Mouse (Mus musculus): ENCODE measurements around the gene Wdr13. TPM values are rescaled to one million over a fixed set of nuclear protein-coding genes. Genes with fewer than 3 reads are reported as not detected.

Wdr13 gene
- polyA plus RNA-seq, 1 experiment from 2014 or later, result 63.7 TPM

Other genes starting within 250 kb of the Wdr13 start
- gene Slc35a2, start 248.9 kb downstream of the Wdr13 start, polyA plus RNA-seq (2014; fragmentation: Nextera tagmentation; extraction: Ambion mirVana), result 23.6 and 25.1 TPM in 2 replicates
- gene Pqbp1, start 233.6 kb downstream of the Wdr13 start, polyA plus RNA-seq (2014; fragmentation: Nextera tagmentation; extraction: Ambion mirVana), result 184 and 191 TPM in 2 replicates
- 146 and 167 TPM in 2 replicates for gene Timm17b, start 233.5 kb downstream of the Wdr13 start, polyA plus RNA-seq (2014; fragmentation: Nextera tagmentation; extraction: Ambion mirVana)
- gene Gm10491, start 225.1 kb downstream of the Wdr13 start, polyA plus RNA-seq (2014; fragmentation: Nextera tagmentation; extraction: Ambion mirVana), result not detected in 2 replicates
- gene Gm10490, start 223.3 kb downstream of the Wdr13 start, polyA plus RNA-seq (2014; fragmentation: Nextera tagmentation; extraction: Ambion mirVana), result not detected in 2 replicates
- gene Pcsk1n, start 213.1 kb downstream of the Wdr13 start, polyA plus RNA-seq (2014; fragmentation: Nextera tagmentation; extraction: Ambion mirVana), result 245 and 258 TPM in 2 replicates
- gene Eras, start 204.3 kb downstream of the Wdr13 start, polyA plus RNA-seq (2014; fragmentation: Nextera tagmentation; extraction: Ambion mirVana), result not detected in 2 replicates
- gene Hdac6, start 185.0 kb downstream of the Wdr13 start, polyA plus RNA-seq (2014; fragmentation: Nextera tagmentation; extraction: Ambion mirVana), result 56.8 and 59.1 TPM in 2 replicates
- not detected in 2 replicates for gene Gata1, start 154.8 kb downstream of the Wdr13 start, polyA plus RNA-seq (2014; fragmentation: Nextera tagmentation; extraction: Ambion mirVana)
- 0.43 and 1.2 TPM in 2 replicates for gene Glod5, start 114.4 kb downstream of the Wdr13 start, polyA plus RNA-seq (2014; fragmentation: Nextera tagmentation; extraction: Ambion mirVana)
- 37.2 and 38.2 TPM in 2 replicates for gene Suv39h1, start 58.1 kb downstream of the Wdr13 start, polyA plus RNA-seq (2014; fragmentation: Nextera tagmentation; extraction: Ambion mirVana)
- 0.12 and 0.28 TPM in 2 replicates for gene Was, start 42.4 kb downstream of the Wdr13 start, polyA plus RNA-seq (2014; fragmentation: Nextera tagmentation; extraction: Ambion mirVana)
- 379 and 383 TPM in 2 replicates for gene Rbm3, start 13.0 kb upstream of the Wdr13 start, polyA plus RNA-seq (2014; fragmentation: Nextera tagmentation; extraction: Ambion mirVana)
- gene Tbc1d25, start 43.3 kb upstream of the Wdr13 start, polyA plus RNA-seq (2014; fragmentation: Nextera tagmentation; extraction: Ambion mirVana), result 23.7 and 24.4 TPM in 2 replicates
- 31.8 and 37.4 TPM in 2 replicates for gene Ebp, start 60.6 kb upstream of the Wdr13 start, polyA plus RNA-seq (2014; fragmentation: Nextera tagmentation; extraction: Ambion mirVana)
- 48.8 and 59.7 TPM in 2 replicates for gene Porcn, start 73.6 kb upstream of the Wdr13 start, polyA plus RNA-seq (2014; fragmentation: Nextera tagmentation; extraction: Ambion mirVana)
- gene Ftsj1, start 119.5 kb upstream of the Wdr13 start, polyA plus RNA-seq (2014; fragmentation: Nextera tagmentation; extraction: Ambion mirVana), result 50.6 and 52.7 TPM in 2 replicates
- 24.3 and 40.7 TPM in 2 replicates for gene Slc38a5, start 138.2 kb upstream of the Wdr13 start, polyA plus RNA-seq (2014; fragmentation: Nextera tagmentation; extraction: Ambion mirVana)
- not detected in 2 replicates for gene Ssxb10, start 194.5 kb upstream of the Wdr13 start, polyA plus RNA-seq (2014; fragmentation: Nextera tagmentation; extraction: Ambion mirVana)
- not detected in 2 replicates for gene Ssxb9, start 234.1 kb upstream of the Wdr13 start, polyA plus RNA-seq (2014; fragmentation: Nextera tagmentation; extraction: Ambion mirVana)

All from neural tube, embryonic 14.5 days (tissue).